Mouse (Mus musculus): ENCODE measurements around the gene Lyrm7. TPM values are rescaled to one million over a fixed set of nuclear protein-coding genes. Genes with fewer than 3 reads are reported as not detected.

Lyrm7 gene
- polyA plus RNA-seq, 1 experiment: 0.42 TPM

- Histone ChIP-seq H3K4me3 (ENCODE audit: extremely low read depth, insufficient read depth, insufficient read length) (peak overlapping the region; percentile 10; the same call in 1 of the 2 replicates), H3K4me1 (ENCODE audit: control insufficient read depth, insufficient read depth, insufficient read length) (peaks cover 18% of the 10 kb centered on the region; the same call in 1 of the 2 replicates), H3K27me3 (ENCODE audit: control insufficient read depth, insufficient read depth, low read length) (no peaks in the 10 kb centered on the region), H3K36me3 (ENCODE audit: control insufficient read depth, insufficient read depth, low read length) (no peaks in the 10 kb centered on the region), H3K27ac (ENCODE audit: insufficient read depth, low read length) (peak overlapping the region; percentile 90)
- WGBS: 4% methylated on average over 9 of the region's 9 CpGs
- TF ChIP-seq POLR2A (IDR thresholded peaks at IDR 0.05; ENCODE audit: low read depth, low read length) (no peak), CTCF (IDR thresholded peaks at IDR 0.05; ENCODE audit: extremely low read depth, insufficient read depth, insufficient read length, insufficient replicate concordance) (no peak)
- DNase-seq (ENCODE audit: low read depth in 1 of 2, low spot score in 2 of 2): peak; percentile 54 to 90
Measured at GRCm38 (mm10) chr11:54807669-54808068, 53.0 kb downstream of the Lyrm7 start.

GRCm38 (mm10) chr11:54806891-54807290 is 53.8 kb downstream of the Lyrm7 start:
- no peak for DNase-seq (ENCODE audit: low read depth in 1 of 2, low spot score in 2 of 2)
- Histone ChIP-seq H3K27ac (ENCODE audit: insufficient read depth, low read length) (peak overlapping the region; percentile 85), H3K4me1 (ENCODE audit: control insufficient read depth, insufficient read depth, insufficient read length) (peaks cover 20% of the 10 kb centered on the region; the same call in 1 of the 2 replicates), H3K27me3 (ENCODE audit: control insufficient read depth, insufficient read depth, low read length) (no peaks in the 10 kb centered on the region), H3K4me3 (ENCODE audit: extremely low read depth, insufficient read depth, insufficient read length) (no peak overlapping the region), H3K36me3 (ENCODE audit: control insufficient read depth, insufficient read depth, low read length) (no peaks in the 10 kb centered on the region)
- TF ChIP-seq CTCF (IDR thresholded peaks at IDR 0.05; ENCODE audit: extremely low read depth, insufficient read depth, insufficient read length, insufficient replicate concordance): no peak
- TF ChIP-seq POLR2A (IDR thresholded peaks at IDR 0.05; ENCODE audit: low read depth, low read length): no peak
- WGBS: 92% methylated on average over 28 of the region's 28 CpGs

GRCm38 (mm10) chr11:54805196-54805595 is 55.5 kb downstream of the Lyrm7 start:
- WGBS: 60% methylated on average over 4 of the region's 4 CpGs
- DNase-seq (ENCODE audit: low read depth in 1 of 2, low spot score in 2 of 2): no peak
- no peaks in the 10 kb centered on the region for H3K36me3 ChIP-seq (ENCODE audit: control insufficient read depth, insufficient read depth, low read length)
- no peak overlapping the region for H3K27ac ChIP-seq (ENCODE audit: insufficient read depth, low read length)
- peaks cover 21% of the 10 kb centered on the region; the same call in 1 of the 2 replicates for H3K4me1 ChIP-seq (ENCODE audit: control insufficient read depth, insufficient read depth, insufficient read length)
- no peak overlapping the region for H3K4me3 ChIP-seq (ENCODE audit: extremely low read depth, insufficient read depth, insufficient read length)
- TF ChIP-seq POLR2A (IDR thresholded peaks at IDR 0.05; ENCODE audit: low read depth, low read length) (no peak), CTCF (IDR thresholded peaks at IDR 0.05; ENCODE audit: extremely low read depth, insufficient read depth, insufficient read length, insufficient replicate concordance) (no peak)
- no peaks in the 10 kb centered on the region for H3K27me3 ChIP-seq (ENCODE audit: control insufficient read depth, insufficient read depth, low read length)

GRCm38 (mm10) chr11:54802621-54803020 is 58.1 kb downstream of the Lyrm7 start:
- Histone ChIP-seq H3K36me3 (ENCODE audit: control insufficient read depth, insufficient read depth, low read length) (no peaks in the 10 kb centered on the region), H3K4me3 (ENCODE audit: extremely low read depth, insufficient read depth, insufficient read length) (no peak overlapping the region), H3K4me1 (ENCODE audit: control insufficient read depth, insufficient read depth, insufficient read length) (peaks cover 17% of the 10 kb centered on the region; the same call in 1 of the 2 replicates), H3K27me3 (ENCODE audit: control insufficient read depth, insufficient read depth, low read length) (no peaks in the 10 kb centered on the region), H3K27ac (ENCODE audit: insufficient read depth, low read length) (no peak overlapping the region)
- WGBS: 47% methylated on average over 6 of the region's 6 CpGs
- no peak for DNase-seq (ENCODE audit: low read depth in 1 of 2, low spot score in 2 of 2)
- no peak for TF ChIP-seq CTCF (IDR thresholded peaks at IDR 0.05; ENCODE audit: extremely low read depth, insufficient read depth, insufficient read length, insufficient replicate concordance)
- TF ChIP-seq POLR2A (IDR thresholded peaks at IDR 0.05; ENCODE audit: low read depth, low read length): no peak

GRCm38 (mm10) chr11:54801791-54802558 is 58.7 kb downstream of the Lyrm7 start:
- Histone ChIP-seq H3K27me3 (ENCODE audit: control insufficient read depth, insufficient read depth, low read length) (no peaks in the 10 kb centered on the region), H3K36me3 (ENCODE audit: control insufficient read depth, insufficient read depth, low read length) (no peaks in the 10 kb centered on the region), H3K4me1 (ENCODE audit: control insufficient read depth, insufficient read depth, insufficient read length) (peaks cover 11% of the 10 kb centered on the region; the same call in 1 of the 2 replicates), H3K27ac (ENCODE audit: insufficient read depth, low read length) (peak overlapping the region; percentile 31; the same call in 1 of the 2 replicates), H3K4me3 (ENCODE audit: extremely low read depth, insufficient read depth, insufficient read length) (no peak overlapping the region)
- no peak for TF ChIP-seq CTCF (IDR thresholded peaks at IDR 0.05; ENCODE audit: extremely low read depth, insufficient read depth, insufficient read length, insufficient replicate concordance)
- no peak for TF ChIP-seq POLR2A (IDR thresholded peaks at IDR 0.05; ENCODE audit: low read depth, low read length)
- 0% methylated on average over 6 of the region's 6 CpGs for WGBS
- peak; percentile 73 to 79 for DNase-seq (ENCODE audit: low read depth in 1 of 2, low spot score in 2 of 2)

- H3K27me3 ChIP-seq (ENCODE audit: control insufficient read depth, insufficient read depth, low read length): no peaks in the 10 kb centered on the region
- H3K27ac ChIP-seq (ENCODE audit: insufficient read depth, low read length): no peak overlapping the region
- H3K4me1 ChIP-seq (ENCODE audit: control insufficient read depth, insufficient read depth, insufficient read length): peaks cover 2% of the 10 kb centered on the region; the same call in 1 of the 2 replicates
- no peak for DNase-seq (ENCODE audit: low read depth in 1 of 2, low spot score in 2 of 2)
- TF ChIP-seq CTCF (IDR thresholded peaks at IDR 0.05; ENCODE audit: extremely low read depth, insufficient read depth, insufficient read length, insufficient replicate concordance): no peak
- TF ChIP-seq POLR2A (IDR thresholded peaks at IDR 0.05; ENCODE audit: low read depth, low read length): no peak
- no peaks in the 10 kb centered on the region for H3K36me3 ChIP-seq (ENCODE audit: control insufficient read depth, insufficient read depth, low read length)
- 83% methylated on average over 11 of the region's 11 CpGs for WGBS
- no peak overlapping the region for H3K4me3 ChIP-seq (ENCODE audit: extremely low read depth, insufficient read depth, insufficient read length)
Measured at GRCm38 (mm10) chr11:54796551-54796950, 64.2 kb downstream of the Lyrm7 start.

GRCm38 (mm10) chr11:54794678-54795077 is 66.0 kb downstream of the Lyrm7 start:
- no peak for DNase-seq (ENCODE audit: low read depth in 1 of 2, low spot score in 2 of 2)
- TF ChIP-seq POLR2A (IDR thresholded peaks at IDR 0.05; ENCODE audit: low read depth, low read length) (no peak), CTCF (IDR thresholded peaks at IDR 0.05; ENCODE audit: extremely low read depth, insufficient read depth, insufficient read length, insufficient replicate concordance) (no peak)
- Histone ChIP-seq H3K27me3 (ENCODE audit: control insufficient read depth, insufficient read depth, low read length) (no peaks in the 10 kb centered on the region), H3K4me3 (ENCODE audit: extremely low read depth, insufficient read depth, insufficient read length) (no peak overlapping the region), H3K36me3 (ENCODE audit: control insufficient read depth, insufficient read depth, low read length) (no peaks in the 10 kb centered on the region), H3K4me1 (ENCODE audit: control insufficient read depth, insufficient read depth, insufficient read length) (no peaks in the 10 kb centered on the region), H3K27ac (ENCODE audit: insufficient read depth, low read length) (no peak overlapping the region)
- 93% methylated on average over 3 of the region's 3 CpGs for WGBS

All from spleen, adult 2 months (tissue).